Mouse (Mus musculus): ENCODE measurements around the gene Usp34.

DNA sequence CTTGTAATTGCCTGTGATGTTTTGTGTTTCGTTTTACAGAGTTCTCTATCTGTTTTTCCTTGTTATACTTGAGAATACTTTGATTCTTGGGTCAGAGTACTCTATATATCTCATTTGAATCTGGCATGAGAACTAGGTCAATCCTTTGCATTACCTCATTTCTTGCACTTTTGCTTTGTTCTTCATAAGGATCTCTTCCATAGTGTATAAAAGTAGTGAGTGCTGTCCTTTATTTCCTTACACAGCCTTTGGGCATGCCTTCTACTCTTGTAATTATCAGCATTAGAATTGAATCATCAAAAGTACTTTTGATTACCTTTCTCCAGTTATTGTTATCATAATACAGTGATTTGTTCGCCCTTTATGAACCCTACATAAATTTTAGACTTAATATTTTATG, 73.4 kb downstream of the Usp34 start:
- TF ChIP-seq POLR2A (IDR thresholded peaks at IDR 0.05; ENCODE audit: borderline replicate concordance, control insufficient read depth, low read depth, low read length): no peak
- TF ChIP-seq CTCF (IDR thresholded peaks at IDR 0.05; ENCODE audit: control insufficient read depth, insufficient read depth, low read length): no peak
